10 mouse cellular contexts compared by ENCODE assay signal in the genomic region with DNA sequence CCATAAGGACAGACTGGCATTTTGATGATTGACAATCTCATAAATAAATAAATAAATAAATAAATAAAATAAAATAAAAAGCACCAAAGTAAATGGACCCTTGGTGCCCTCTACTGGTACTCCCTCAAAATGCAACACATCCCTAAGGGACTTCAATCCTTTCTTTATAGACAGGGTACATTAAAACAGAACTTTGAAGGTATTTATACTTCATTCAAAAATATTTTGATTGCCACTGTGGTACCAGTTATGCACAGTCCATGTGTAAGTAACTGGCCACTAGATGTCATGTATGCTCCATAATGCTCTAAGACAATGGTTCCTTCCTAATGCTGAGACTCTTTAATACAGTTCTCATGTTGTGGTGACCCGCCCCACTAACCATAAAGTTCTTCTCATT. TPM values are rescaled to one million over a fixed set of nuclear protein-coding genes. Genes with fewer than 3 reads are reported as not detected.
DNase-seq lines count a peak whose midpoint lies in the region; ATAC-seq and TF ChIP-seq lines count a peak whose summit lies in the region.
"Had no signal": no experiment of that assay in that cellular context is flagged by ENCODE, and none has a peak within 500 bp of the region (broad histone marks: within the 10 kb centered on the region; RNA-seq: fewer than 3 reads in every experiment).

No protein-coding gene starts in this region.

- TF ChIP-seq EP300 in stomach, postnatal 0 days (optimal IDR thresholded peaks at IDR 0.05): no peak

- no peak overlapping the region for H3K9ac ChIP-seq in stomach, postnatal 0 days (ENCODE audit: low read length)
- no peak overlapping the region for H3K9ac ChIP-seq in intestine, embryonic 15.5 days
- H3K9ac ChIP-seq: heart, embryonic 15.5 days had no signal

- peaks cover 5% of the 10 kb centered on the region; the same call in 1 of the 2 replicates for H3K36me3 ChIP-seq in stomach, postnatal 0 days (ENCODE audit: control insufficient read depth, insufficient read depth, low read length)
- peaks cover 36% of the 10 kb centered on the region for H3K36me3 ChIP-seq in intestine, embryonic 15.5 days

- H3K27me3 ChIP-seq in stomach, postnatal 0 days (ENCODE audit: control insufficient read depth, insufficient read depth, low read length): no peaks in the 10 kb centered on the region
- no peaks in the 10 kb centered on the region for H3K27me3 ChIP-seq in intestine, embryonic 15.5 days (replicated peaks)
- H3K27me3 ChIP-seq: heart, embryonic 15.5 days had no signal

- H3K27ac ChIP-seq in stomach, postnatal 0 days (replicated peaks): no peak overlapping the region
- H3K27ac ChIP-seq in intestine, embryonic 15.5 days: no peak overlapping the region
- H3K27ac ChIP-seq: heart, embryonic 15.5 days; macrophage had no signal

- H3K4me3 ChIP-seq in stomach, postnatal 0 days (ENCODE audit: low read depth, low read length): no peak overlapping the region
- no peak overlapping the region for H3K4me3 ChIP-seq in intestine, embryonic 15.5 days (replicated peaks)
- H3K4me3 ChIP-seq: heart, embryonic 15.5 days had no signal

- no peak for ATAC-seq in stomach, postnatal 0 days (ENCODE audit: low FRiP score, low TSS enrichment)
- ATAC-seq in intestine, embryonic 15.5 days: no peak

- peak; percentile 72 for TF ChIP-seq CTCF in stomach, postnatal 0 days (IDR thresholded peaks at IDR 0.05; ENCODE audit: low read depth)

- intact Hi-C loops in gastrocnemius, postnatal 14 days (cut with DNase I; ENCODE audit: low total_unique reads): loop anchor here (10.0 kb wide), 1 partner anchor 651 kb away; no protein-coding TSS in a partner anchor

- DNase-seq in gastrocnemius, postnatal 10 days: peak; percentile 20
- no peak for DNase-seq in gastrocnemius, postnatal 14 days
- DNase-seq in right cerebral cortex, postnatal 14 days: peak; percentile 52
- DNase-seq in right cerebral cortex, postnatal 36 days (ENCODE audit: low spot score in 2 of 2): no peak
- peak; percentile 52 for DNase-seq in cerebellum, adult 8-10 months
- peak; percentile 62 to 66 for DNase-seq in kidney, postnatal 4 days
- no peak for DNase-seq in stomach, postnatal 0 days (ENCODE audit: low spot score)

- 89% methylated on average over 1 of the region's 1 CpGs for WGBS in stomach, postnatal 0 days
- 87% methylated on average over 1 of the region's 1 CpGs for WGBS in intestine, embryonic 15.5 days

- H3K4me2 ChIP-seq in stomach, postnatal 0 days (replicated peaks; ENCODE audit: low read depth): no peak overlapping the region
- no peak overlapping the region for H3K4me2 ChIP-seq in intestine, embryonic 15.5 days (replicated peaks)
- H3K4me2 ChIP-seq: heart, embryonic 15.5 days had no signal

- no peaks in the 10 kb centered on the region for H3K4me1 ChIP-seq in stomach, postnatal 0 days (replicated peaks; ENCODE audit: control insufficient read depth, insufficient read depth)
- no peaks in the 10 kb centered on the region for H3K4me1 ChIP-seq in intestine, embryonic 15.5 days (replicated peaks)
- H3K4me1 ChIP-seq: heart, embryonic 15.5 days had no signal

- H3K9me3 ChIP-seq in stomach, postnatal 0 days (ENCODE audit: control insufficient read depth, low read length): no peaks in the 10 kb centered on the region
- no peaks in the 10 kb centered on the region for H3K9me3 ChIP-seq in intestine, embryonic 15.5 days
- H3K9me3 ChIP-seq: heart, embryonic 15.5 days had no signal

RNA-seq across cellular contexts. Expression of a gene that starts 12.5 kb away (rescaled TPM):
- 10 to 100 TPM in 1 of 2 experiments, 1 to 10 TPM in 1; 8.3 to 12.5 TPM for total RNA-seq in gastrocnemius, postnatal 10 days (2021)
- total RNA-seq in gastrocnemius, postnatal 14 days (2021): 1 to 10 TPM; 3.5 to 4.0 TPM
- polyA plus RNA-seq in stomach, postnatal 0 days (2015; fragmentation: Nextera tagmentation; extraction: Ambion mirVana): 16.5 and 21.7 TPM in 2 replicates
- polyA plus RNA-seq in intestine, embryonic 15.5 days (2015; fragmentation: Nextera tagmentation; extraction: Ambion mirVana): 60.6 and 72.0 TPM in 2 replicates

RNA-seq across cellular contexts. Expression of a gene that starts 52.6 kb away (rescaled TPM):
- 10 to 100 TPM; 13.0 to 20.5 TPM for total RNA-seq in gastrocnemius, postnatal 10 days (2021)
- total RNA-seq in gastrocnemius, postnatal 14 days (2021): 10 to 100 TPM; 11.0 to 12.9 TPM
- polyA plus RNA-seq in stomach, postnatal 0 days (2015; fragmentation: Nextera tagmentation; extraction: Ambion mirVana): 4.5 and 5.3 TPM in 2 replicates
- 4.9 and 6.2 TPM in 2 replicates for polyA plus RNA-seq in intestine, embryonic 15.5 days (2015; fragmentation: Nextera tagmentation; extraction: Ambion mirVana)

Comparison
In these comparisons a context has a peak if more than half of its experiments do, and no peak if none do; other contexts are left out.
1. DNase-seq: peak in gastrocnemius, postnatal 10 days (single experiment), right cerebral cortex, postnatal 14 days (single experiment), cerebellum, adult 8-10 months (single experiment) and kidney, postnatal 4 days (2 of 2); none in gastrocnemius, postnatal 14 days (single experiment), right cerebral cortex, postnatal 36 days (0 of 2) and stomach, postnatal 0 days (single experiment).